Mouse (Mus musculus) heart, postnatal 0 days (tissue): Measurements from ENCODE around the gene Camk2d.

Experiments
- CTCF ChIP-seq: IDR thresholded peaks from 2 replicates; pipeline ENCODE4 v1.5.1; 2016; ENCODE audit warnings: antibody characterized with exemption, control low read depth, low read depth
- EP300 ChIP-seq: IDR thresholded peaks from 2 replicates; pipeline ENCODE4 v1.6.1; 2016; ENCODE audit warnings: antibody characterized with exemption, low read depth

- TF ChIP-seq EP300 = no peak
- TF ChIP-seq CTCF = no peak
Measured at GRCm38 (mm10) chr3:126705490-126705889, 109.4 kb downstream of the Camk2d start.
